Mouse (Mus musculus) right cerebral cortex, postnatal 4 days (tissue): ENCODE measurements around the gene H2-Aa.

ENCODE experiments used
- DNase-seq: peaks from one replicate; pipeline ENCODE4 v3.0.0-alpha.2; 2022

The H2-Aa gene

GRCm38 (mm10) chr17:34261502-34261901 is 26.1 kb downstream of the H2-Aa start:
- peak; percentile 77 for DNase-seq

- no peak for DNase-seq
Measured at GRCm38 (mm10) chr17:34260551-34260950, 27.1 kb downstream of the H2-Aa start.

GRCm38 (mm10) chr17:34257594-34258375 is 29.8 kb downstream of the H2-Aa start, which contains the start of gene H2-Ab1:
TSS of gene H2-Ab1 (plus strand) at chr17:34257689.
- DNase-seq: peak; percentile 83

GRCm38 (mm10) chr17:34256501-34256900 is 31.1 kb downstream of the H2-Aa start:
- DNase-seq: no peak

- DNase-seq: no peak
Measured at GRCm38 (mm10) chr17:34251666-34252065, 36.0 kb downstream of the H2-Aa start.

- DNase-seq: peak; percentile 34
Measured at GRCm38 (mm10) chr17:34249878-34250277, 37.7 kb downstream of the H2-Aa start.

GRCm38 (mm10) chr17:34249361-34249760 is 38.3 kb downstream of the H2-Aa start:
- DNase-seq: no peak

- no peak for DNase-seq
Measured at GRCm38 (mm10) chr17:34248764-34249163, 38.9 kb downstream of the H2-Aa start.

- DNase-seq: no peak
Measured at GRCm38 (mm10) chr17:34247047-34247446, 40.6 kb downstream of the H2-Aa start.

GRCm38 (mm10) chr17:34244656-34245055 is 43.0 kb downstream of the H2-Aa start:
- no peak for DNase-seq

GRCm38 (mm10) chr17:34240916-34241315 is 46.7 kb downstream of the H2-Aa start:
- DNase-seq: no peak

- no peak for DNase-seq
Measured at GRCm38 (mm10) chr17:34240366-34240765, 47.3 kb downstream of the H2-Aa start.

- DNase-seq: no peak
Measured at GRCm38 (mm10) chr17:34239601-34240041, 48.0 kb downstream of the H2-Aa start.

- no peak for DNase-seq
Measured at GRCm38 (mm10) chr17:34238706-34239105, 48.9 kb downstream of the H2-Aa start, which contains the start of gene H2-Ob. TSS of gene H2-Ob (plus strand) at chr17:34238903.

- no peak for DNase-seq
Measured at GRCm38 (mm10) chr17:34237741-34238140, 49.9 kb downstream of the H2-Aa start.

GRCm38 (mm10) chr17:34236691-34237090 is 50.9 kb downstream of the H2-Aa start:
- no peak for DNase-seq

GRCm38 (mm10) chr17:34234926-34235325 is 52.7 kb downstream of the H2-Aa start:
- peak; percentile 54 for DNase-seq
